Mouse (Mus musculus): ENCODE results near the gene Kcnh7. TPM values are rescaled to one million over a fixed set of nuclear protein-coding genes. Genes with fewer than 3 reads are reported as not detected.

The Kcnh7 gene
- 1 to 10 TPM; 1.9 to 2.6 TPM for total RNA-seq (2021)

DNA sequence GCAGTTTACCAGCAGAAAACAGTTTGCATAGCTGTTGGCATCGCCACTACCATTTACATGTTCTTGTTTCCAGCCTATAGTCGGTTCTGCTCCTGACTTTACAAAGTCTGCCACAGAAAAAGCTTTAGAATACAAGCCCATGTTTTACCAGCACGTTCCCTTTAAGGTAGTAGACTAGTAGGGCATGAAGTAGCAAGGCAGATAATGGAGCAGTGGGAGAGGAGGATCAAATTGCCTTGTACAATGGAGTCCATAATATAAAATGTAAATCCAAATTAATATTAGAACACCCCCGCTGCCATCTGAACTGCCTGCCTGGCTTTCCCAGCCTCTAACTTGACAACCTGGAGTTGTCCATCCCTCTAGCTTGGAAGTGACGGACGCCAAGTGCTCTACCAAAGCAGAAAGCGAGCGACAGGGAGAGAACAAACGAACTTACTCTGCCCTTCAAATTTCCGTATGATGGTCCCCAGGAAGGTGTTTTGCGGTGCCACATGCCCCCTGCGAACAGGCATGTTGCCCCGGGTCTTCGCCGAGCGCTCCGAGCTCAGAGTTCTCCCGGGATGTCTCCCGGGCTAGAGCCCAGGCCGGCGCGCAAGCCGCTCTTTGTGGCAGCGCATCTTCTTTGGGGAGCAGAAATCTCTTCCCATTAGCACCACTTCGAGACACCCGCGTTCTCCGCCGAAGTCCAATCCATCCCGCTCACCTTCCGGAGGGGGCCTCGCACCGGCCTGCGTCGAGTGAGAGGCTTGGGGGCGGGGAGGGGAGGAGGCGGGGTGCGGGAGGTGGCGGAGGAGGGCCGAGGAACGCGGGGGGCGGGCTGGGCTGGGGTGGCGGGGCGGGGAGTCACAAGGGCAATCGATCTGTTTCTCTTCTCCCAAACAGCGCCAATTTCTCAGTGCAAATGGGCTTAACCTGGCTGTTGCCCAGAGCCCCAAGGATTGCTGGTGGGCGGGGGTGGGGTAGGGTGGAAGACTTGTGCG is at the start of gene Kcnh7:
Kcnh7 (minus strand) TSS at position 725 of the 983 bp plus-strand sequence.
- peak; percentile 4 for DNase-seq

DNA sequence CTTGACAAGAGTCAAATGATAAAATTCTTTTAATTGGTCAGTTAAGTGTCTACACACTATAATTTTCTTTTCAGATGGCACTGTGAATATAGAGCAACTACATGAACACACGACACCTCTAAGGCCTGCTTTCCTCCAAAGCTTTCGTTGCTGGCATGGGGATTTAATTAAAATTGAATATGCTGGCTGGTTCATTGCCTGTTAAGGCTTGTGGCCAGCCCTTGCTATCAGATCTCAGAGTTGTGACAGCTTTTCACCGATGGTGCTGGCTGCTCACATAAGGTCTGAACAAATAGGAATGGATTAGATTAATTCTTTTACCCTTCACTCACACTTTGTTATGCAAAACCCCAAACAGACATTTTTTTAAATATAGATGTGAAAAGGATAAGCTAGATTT is 23.3 kb upstream of the Kcnh7 start:
- DNase-seq: no peak

DNA sequence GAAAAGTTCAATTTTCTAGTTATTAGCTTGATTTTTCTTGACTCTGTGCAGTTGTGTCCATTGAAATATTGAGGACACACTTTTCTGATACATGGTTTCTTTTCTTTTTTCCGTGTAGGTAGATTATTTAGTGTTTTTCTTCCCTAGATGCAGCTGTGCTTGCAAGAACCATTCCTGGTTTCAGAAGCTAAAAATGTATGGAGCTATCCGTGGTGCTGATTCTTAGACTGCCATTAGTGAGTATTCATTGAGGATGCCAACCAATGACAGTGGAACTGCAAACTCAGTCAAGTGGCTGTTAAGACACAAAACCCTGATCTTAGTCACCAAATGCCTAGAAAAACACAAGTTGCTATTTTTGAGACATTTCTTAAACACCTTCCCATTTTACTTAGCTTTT is 1.9 kb upstream of the Kcnh7 start:
- peak; percentile 8 for DNase-seq

- no peak for DNase-seq
These were observed 704 bp upstream of the Kcnh7 start for GRCm38 (mm10) chr2:63184551-63185430.

- no peak for DNase-seq
These were observed 30.4 kb downstream of the Kcnh7 start for GRCm38 (mm10) chr2:63153701-63154100.

GRCm38 (mm10) chr2:63127762-63128516 is 56.1 kb downstream of the Kcnh7 start:
- DNase-seq: no peak

GRCm38 (mm10) chr2:63120316-63120715 is 63.8 kb downstream of the Kcnh7 start:
- no peak for DNase-seq

- no peak for DNase-seq
These were observed 66.6 kb downstream of the Kcnh7 start for GRCm38 (mm10) chr2:63117209-63118193.

DNA sequence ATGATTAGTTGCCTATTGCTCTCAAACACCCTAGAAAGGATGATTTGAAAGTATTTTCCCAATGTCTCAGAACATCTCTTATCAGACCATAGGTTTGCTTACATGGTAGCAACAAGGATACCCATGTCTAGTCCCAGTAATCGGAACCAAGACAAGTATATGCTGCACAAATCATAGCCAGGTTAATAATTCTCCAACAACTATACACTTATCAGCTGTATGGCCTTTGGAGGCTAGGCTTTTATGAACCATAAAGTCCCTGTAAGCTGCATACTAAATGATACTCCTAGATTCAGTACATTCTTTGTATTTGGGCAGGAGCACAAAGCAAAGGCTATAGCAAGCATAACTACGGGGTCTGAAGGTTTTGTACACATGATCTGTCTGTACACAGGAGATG is 78.1 kb downstream of the Kcnh7 start:
- no peak for DNase-seq

DNA sequence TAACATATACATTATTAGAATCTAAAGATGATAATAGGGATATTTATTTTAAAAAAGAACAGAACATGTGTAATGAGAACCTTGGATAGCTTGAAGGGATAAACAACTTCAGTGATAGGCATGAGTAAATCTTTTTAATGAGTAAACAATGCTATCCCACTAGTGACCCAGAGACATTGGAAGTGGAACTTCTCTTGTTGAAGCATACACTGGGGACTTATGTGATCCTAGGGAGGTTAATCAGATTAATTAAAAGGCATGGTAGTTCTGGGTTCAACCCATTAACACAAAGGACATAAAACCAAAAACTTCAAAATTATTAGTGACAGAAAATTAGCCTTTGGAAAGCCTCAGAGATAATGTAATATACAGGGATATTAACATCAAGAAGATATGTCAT is 84.4 kb downstream of the Kcnh7 start:
- DNase-seq: no peak

GRCm38 (mm10) chr2:63091775-63092174 is 92.3 kb downstream of the Kcnh7 start:
- no peak for DNase-seq

- no peak for DNase-seq
These were observed 93.6 kb downstream of the Kcnh7 start for GRCm38 (mm10) chr2:63090447-63090846.

DNA sequence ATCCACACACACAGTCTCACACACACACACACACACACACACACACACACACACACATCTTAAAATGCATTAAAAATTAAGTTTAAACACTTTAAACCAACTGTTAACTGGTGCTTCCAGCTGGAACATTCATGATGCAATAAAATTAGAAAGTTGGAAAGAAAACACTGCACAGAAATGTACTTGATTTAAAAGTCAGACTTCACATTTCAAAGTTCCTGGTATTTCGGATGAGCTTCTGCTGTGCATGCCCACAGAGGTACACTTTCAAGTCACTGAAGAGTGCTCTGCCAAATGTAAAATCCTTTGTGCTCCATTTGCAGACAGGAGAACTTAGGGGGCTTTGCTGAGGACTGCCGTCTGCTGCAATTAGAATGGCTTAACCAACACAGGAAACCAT is 125.7 kb downstream of the Kcnh7 start:
- no peak for DNase-seq

DNA sequence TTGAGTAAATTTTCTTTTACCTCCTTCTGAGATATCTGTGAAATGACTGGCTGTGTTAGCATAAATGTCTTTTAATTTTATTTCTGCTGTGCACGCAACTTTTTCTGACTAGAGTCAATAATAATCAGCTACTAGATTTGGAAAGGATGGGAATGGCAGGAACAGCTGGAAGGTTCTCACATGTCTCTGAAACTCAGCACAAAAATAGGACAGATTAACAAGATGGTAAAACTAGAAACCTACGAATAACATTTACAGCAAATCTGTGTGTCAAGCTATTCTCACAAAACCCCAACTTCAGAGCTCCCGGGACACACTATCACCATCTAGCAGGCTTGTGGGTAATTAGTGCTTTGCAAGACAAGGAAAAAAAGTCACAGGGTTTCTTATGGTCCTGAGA is 134.2 kb downstream of the Kcnh7 start:
- no peak for DNase-seq

GRCm38 (mm10) chr2:63039718-63040117 is 144.4 kb downstream of the Kcnh7 start:
- no peak for DNase-seq

GRCm38 (mm10) chr2:63014909-63015308 is 169.2 kb downstream of the Kcnh7 start:
- DNase-seq: no peak

DNA sequence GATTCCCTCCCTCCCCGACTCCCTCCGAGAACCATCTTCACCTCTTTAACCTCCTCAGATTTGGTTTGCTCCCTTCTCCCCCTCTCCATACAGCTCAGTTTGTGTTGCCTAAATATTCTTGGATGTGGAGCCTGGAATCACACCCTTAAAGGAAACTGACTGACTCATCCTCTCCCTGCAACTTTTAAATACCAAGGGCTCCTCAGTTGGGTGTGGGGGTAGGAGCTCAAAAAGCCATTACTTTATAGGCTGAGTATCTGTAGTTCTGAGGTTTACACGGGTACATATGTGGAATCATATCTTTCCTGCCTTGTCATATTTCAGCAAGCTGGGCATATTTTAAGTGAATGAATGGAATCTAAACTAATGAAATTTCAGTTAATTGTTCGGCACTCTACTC is 174.9 kb downstream of the Kcnh7 start:
- DNase-seq: no peak

DNA sequence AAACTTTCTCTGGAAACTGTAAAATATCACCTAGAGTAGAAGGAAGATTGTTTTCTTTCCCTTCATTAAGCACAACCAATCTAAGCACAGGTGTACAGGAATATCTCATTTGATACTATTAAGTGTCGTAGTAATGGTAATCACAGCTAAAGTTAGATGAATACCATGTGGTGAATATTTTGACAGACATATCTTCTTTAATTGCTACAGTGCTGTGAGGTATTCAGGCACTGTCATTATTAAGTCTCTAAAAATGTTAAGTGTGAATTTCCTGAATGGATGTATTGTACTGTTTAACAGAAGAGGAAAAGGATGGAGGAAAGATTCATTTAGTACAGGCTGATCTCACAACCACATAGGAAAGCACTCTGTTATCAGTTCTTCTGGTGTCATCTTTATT is 181.3 kb downstream of the Kcnh7 start:
- no peak for DNase-seq

DNA sequence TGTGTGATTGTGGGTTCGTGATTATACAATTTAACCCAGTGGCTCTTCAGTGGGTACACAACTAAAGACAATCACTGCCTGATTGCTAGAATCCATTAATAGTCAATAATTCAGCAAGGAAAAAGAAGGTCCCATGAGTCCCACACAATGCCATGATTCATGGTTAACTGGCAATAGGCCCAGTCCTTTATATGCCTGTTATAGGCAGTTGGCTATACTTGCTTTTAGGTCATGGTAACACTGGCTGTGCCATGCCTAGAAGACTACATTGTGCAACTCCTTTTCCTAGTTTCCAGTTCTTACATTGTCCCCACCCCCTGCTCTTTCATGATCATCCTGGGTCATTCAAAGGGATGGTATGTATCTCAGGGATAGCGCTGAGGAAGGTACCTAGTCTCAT is 186.4 kb downstream of the Kcnh7 start:
- no peak for DNase-seq

- DNase-seq: no peak
These were observed 195.5 kb downstream of the Kcnh7 start for GRCm38 (mm10) chr2:62988616-62989015.

DNA sequence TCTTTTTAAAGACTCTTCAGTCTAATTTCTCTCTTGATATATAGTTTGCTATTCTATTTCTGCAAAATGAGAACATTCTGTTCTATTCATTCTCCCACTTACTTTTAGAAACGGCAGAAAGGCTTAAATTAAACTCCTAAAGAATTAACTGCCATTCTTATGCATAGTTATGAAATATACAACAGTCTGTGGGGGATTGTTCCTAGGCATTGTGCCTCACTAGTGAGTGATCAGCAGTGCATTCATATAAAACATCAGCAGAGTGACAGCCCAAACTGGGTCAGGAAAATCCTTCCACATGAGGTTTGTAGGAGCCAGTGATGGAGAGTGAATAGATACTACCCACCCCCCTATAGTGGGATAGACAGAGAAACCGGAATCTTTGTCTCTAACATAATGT is 200.2 kb downstream of the Kcnh7 start:
- DNase-seq: no peak
